Mouse (Mus musculus): ENCODE data around the gene Arhgef16. TPM values are rescaled to one million over a fixed set of nuclear protein-coding genes. Genes with fewer than 3 reads are reported as not detected.

Arhgef16 gene
- polyA plus RNA-seq, 1 experiment from 2014 or later, result 32.2 TPM

- Histone ChIP-seq H3K4me3 (replicated peaks) (no peak overlapping the region), H3K4me1 (peaks cover 3% of the 10 kb centered on the region; the same call in 1 of the 2 replicates), H3K4me2 (no peak overlapping the region), H3K27ac (no peak overlapping the region), H3K36me3 (peaks cover 22% of the 10 kb centered on the region), H3K9me3 (replicated peaks) (no peaks in the 10 kb centered on the region), H3K27me3 (no peaks in the 10 kb centered on the region), H3K9ac (no peak overlapping the region)
- WGBS, result 44% methylated on average over 9 of the region's 9 CpGs
- peak; percentile 30; the same call in 1 of the 2 replicates for ATAC-seq (replicated peaks; ENCODE audit: low FRiP score)
These were observed 22.0 kb downstream of the Arhgef16 start for GRCm38 (mm10) chr4:154279481-154279880.

- H3K9me3 ChIP-seq (replicated peaks), result no peaks in the 10 kb centered on the region
- ATAC-seq (replicated peaks; ENCODE audit: low FRiP score), result no peak
- WGBS, result 54% methylated on average over 3 of the region's 3 CpGs
These were observed 28.5 kb downstream of the Arhgef16 start for GRCm38 (mm10) chr4:154273000-154273399.

GRCm38 (mm10) chr4:154269520-154269919 is 32.0 kb downstream of the Arhgef16 start:
- Histone ChIP-seq H3K4me3 (replicated peaks) (0 out of 2 replicates have a peak overlapping the region, but pooled peaks have one; percentile 10), H3K4me2 (peak overlapping the region; percentile 39), H3K36me3 (no peaks in the 10 kb centered on the region; the same call in 1 of the 2 replicates), H3K9ac (no peak overlapping the region), H3K9me3 (replicated peaks) (no peaks in the 10 kb centered on the region), H3K4me1 (peaks cover 15% of the 10 kb centered on the region; the same call in 1 of the 2 replicates), H3K27me3 (no peaks in the 10 kb centered on the region), H3K27ac (peak overlapping the region; percentile 80)
- peak; percentile 84 for ATAC-seq (replicated peaks; ENCODE audit: low FRiP score)
- WGBS, result 56% methylated on average over 10 of the region's 10 CpGs

More at GRCm38 (mm10) chr4:154273000-154273399, 28.5 kb downstream of the Arhgef16 start:
- H3K9ac ChIP-seq, result no peak overlapping the region
- no peak overlapping the region for H3K4me2 ChIP-seq
- peaks cover 15% of the 10 kb centered on the region; the same call in 1 of the 2 replicates for H3K4me1 ChIP-seq
- no peak overlapping the region for H3K27ac ChIP-seq
- peaks cover 3% of the 10 kb centered on the region; the same call in 1 of the 2 replicates for H3K36me3 ChIP-seq
- no peaks in the 10 kb centered on the region for H3K27me3 ChIP-seq
- no peak overlapping the region for H3K4me3 ChIP-seq (replicated peaks)

GRCm38 (mm10) chr4:154267511-154267910 is 34.0 kb downstream of the Arhgef16 start:
- ATAC-seq (replicated peaks; ENCODE audit: low FRiP score), result no peak
- Histone ChIP-seq H3K36me3 (peaks cover 5% of the 10 kb centered on the region), H3K4me3 (replicated peaks) (no peak overlapping the region), H3K27me3 (no peaks in the 10 kb centered on the region), H3K4me1 (peaks cover 15% of the 10 kb centered on the region; the same call in 1 of the 2 replicates), H3K9ac (no peak overlapping the region), H3K27ac (no peak overlapping the region), H3K4me2 (no peak overlapping the region), H3K9me3 (replicated peaks) (no peaks in the 10 kb centered on the region)
- 84% methylated on average over 6 of the region's 6 CpGs for WGBS

- no peak for ATAC-seq (replicated peaks; ENCODE audit: low FRiP score)
- Histone ChIP-seq H3K9me3 (replicated peaks) (no peaks in the 10 kb centered on the region), H3K27ac (no peak overlapping the region), H3K36me3 (peaks cover 5% of the 10 kb centered on the region), H3K4me3 (replicated peaks) (no peak overlapping the region), H3K9ac (no peak overlapping the region), H3K27me3 (no peaks in the 10 kb centered on the region), H3K4me2 (no peak overlapping the region), H3K4me1 (no peaks in the 10 kb centered on the region)
- WGBS, result 44% methylated on average over 4 of the region's 4 CpGs
These were observed 39.4 kb downstream of the Arhgef16 start for GRCm38 (mm10) chr4:154262071-154262470.

GRCm38 (mm10) chr4:154260755-154261154 is 40.7 kb downstream of the Arhgef16 start:
- Histone ChIP-seq H3K27me3 (no peaks in the 10 kb centered on the region), H3K9ac (no peak overlapping the region), H3K4me3 (replicated peaks) (no peak overlapping the region), H3K36me3 (peaks cover 5% of the 10 kb centered on the region), H3K4me2 (no peak overlapping the region), H3K4me1 (no peaks in the 10 kb centered on the region), H3K27ac (no peak overlapping the region), H3K9me3 (replicated peaks) (no peaks in the 10 kb centered on the region)
- whole genome bisulfite sequencing, result 91% methylated on average over 5 of the region's 5 CpGs
- no peak for ATAC-seq (replicated peaks; ENCODE audit: low FRiP score)

GRCm38 (mm10) chr4:154252537-154253255 is 48.8 kb downstream of the Arhgef16 start:
- Histone ChIP-seq H3K4me2 (no peak overlapping the region), H3K4me1 (peaks cover 12% of the 10 kb centered on the region), H3K27ac (no peak overlapping the region), H3K27me3 (0 out of 2 replicates have a peak, but pooled peaks cover 6% of the 10 kb centered on the region), H3K36me3 (no peaks in the 10 kb centered on the region), H3K9me3 (replicated peaks) (no peaks in the 10 kb centered on the region), H3K4me3 (replicated peaks) (no peak overlapping the region), H3K9ac (no peak overlapping the region)
- WGBS, result 84% methylated on average over 20 of the region's 20 CpGs
- no peak for ATAC-seq (replicated peaks; ENCODE audit: low FRiP score)

GRCm38 (mm10) chr4:154249316-154249715 is 52.2 kb downstream of the Arhgef16 start:
- peaks cover 28% of the 10 kb centered on the region for H3K4me1 ChIP-seq
- no peak for ATAC-seq (replicated peaks; ENCODE audit: low FRiP score)
- 69% methylated on average over 8 of the region's 8 CpGs for WGBS

GRCm38 (mm10) chr4:154248092-154248805 is 53.2 kb downstream of the Arhgef16 start:
- Histone ChIP-seq H3K9ac (no peak overlapping the region), H3K4me3 (replicated peaks) (no peak overlapping the region), H3K4me2 (no peak overlapping the region), H3K4me1 (peaks cover 28% of the 10 kb centered on the region), H3K36me3 (no peaks in the 10 kb centered on the region), H3K27me3 (0 out of 2 replicates have a peak, but pooled peaks cover 6% of the 10 kb centered on the region), H3K9me3 (replicated peaks) (no peaks in the 10 kb centered on the region), H3K27ac (no peak overlapping the region)
- WGBS, result 59% methylated on average over 21 of the region's 21 CpGs
- no peak for ATAC-seq (replicated peaks; ENCODE audit: low FRiP score)

More at GRCm38 (mm10) chr4:154249316-154249715, 52.2 kb downstream of the Arhgef16 start:
- Histone ChIP-seq H3K36me3 (no peaks in the 10 kb centered on the region), H3K9me3 (replicated peaks) (no peaks in the 10 kb centered on the region), H3K27ac (no peak overlapping the region), H3K9ac (no peak overlapping the region), H3K27me3 (0 out of 2 replicates have a peak, but pooled peaks cover 6% of the 10 kb centered on the region), H3K4me3 (replicated peaks) (no peak overlapping the region), H3K4me2 (no peak overlapping the region)

GRCm38 (mm10) chr4:154247207-154248091 is 54.0 kb downstream of the Arhgef16 start:
- Histone ChIP-seq H3K9me3 (replicated peaks) (no peaks in the 10 kb centered on the region), H3K27me3 (0 out of 2 replicates have a peak, but pooled peaks cover 6% of the 10 kb centered on the region), H3K4me3 (replicated peaks) (no peak overlapping the region), H3K4me2 (peak overlapping the region; percentile 64), H3K9ac (no peak overlapping the region), H3K27ac (no peak overlapping the region), H3K36me3 (no peaks in the 10 kb centered on the region), H3K4me1 (peaks cover 28% of the 10 kb centered on the region)
- WGBS, result 28% methylated on average over 22 of the region's 22 CpGs
- ATAC-seq (replicated peaks; ENCODE audit: low FRiP score), result peak; percentile 7; the same call in 1 of the 2 replicates

Data from kidney, embryonic 15.5 days (tissue).